Mouse (Mus musculus): Measurements from ENCODE around the gene Fubp3. TPM values are rescaled to one million over a fixed set of nuclear protein-coding genes. Genes with fewer than 3 reads are reported as not detected.

The Fubp3 gene
- polyA plus RNA-seq (2014; fragmentation: Nextera tagmentation; extraction: Ambion mirVana), result 87.2 and 89.7 TPM in 2 replicates

DNA sequence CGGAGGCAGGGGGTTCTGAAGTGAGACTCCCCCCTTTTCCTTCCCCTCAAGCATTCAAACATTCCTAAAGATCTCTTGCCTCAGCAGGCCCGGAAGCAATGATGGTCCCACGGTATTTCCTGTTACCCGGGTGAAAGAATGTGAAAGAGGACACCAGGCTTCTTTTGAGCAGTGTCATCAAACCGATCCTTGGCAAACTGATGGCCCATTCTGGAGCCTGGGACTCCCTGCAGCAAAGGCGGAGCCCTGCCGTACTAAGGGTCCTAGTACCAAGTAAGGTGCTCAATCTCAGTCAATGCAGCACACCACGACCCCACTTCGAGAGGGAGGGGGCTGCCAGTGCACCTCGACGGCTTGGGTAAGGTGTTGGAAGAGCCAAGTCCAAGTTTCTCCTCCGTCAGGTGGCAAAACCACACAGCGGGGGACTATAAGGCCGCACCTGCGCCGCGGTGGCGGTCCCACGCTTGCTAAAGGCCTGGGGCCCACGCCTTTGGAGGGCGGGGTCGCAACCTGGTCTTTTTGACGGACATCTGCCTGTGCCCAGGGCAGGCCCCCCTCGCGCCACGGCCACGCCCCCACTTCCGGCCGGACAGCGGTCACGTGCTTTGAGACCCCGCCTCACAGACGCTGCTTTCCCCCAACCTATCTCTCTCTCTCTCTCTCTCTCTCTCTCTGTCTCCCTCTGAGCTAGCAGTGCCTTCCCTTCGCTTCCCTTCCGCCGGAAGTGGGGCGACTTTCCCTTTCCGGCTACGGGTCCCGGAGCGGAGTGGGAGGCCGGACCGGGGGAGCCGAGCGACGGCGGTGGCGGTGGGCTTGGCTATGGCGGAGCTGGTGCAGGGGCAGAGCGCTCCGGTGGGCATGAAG lies at the start of gene Fubp3:
Fubp3 (plus strand) TSS at position 601 of the 864 bp plus-strand sequence.
- Histone ChIP-seq H3K4me1 (ENCODE audit: control insufficient read depth, insufficient read depth, low read length) (peaks cover 12% of the 10 kb centered on the region), H3K27me3 (ENCODE audit: control insufficient read depth, insufficient read depth, low read length) (no peaks in the 10 kb centered on the region), H3K4me2 (replicated peaks; ENCODE audit: low read depth, low read length) (peak within 1 kb of the TSS; percentile 92), H3K27ac (ENCODE audit: low read length) (peak within 1 kb of the TSS; percentile 88), H3K4me3 (ENCODE audit: low read depth, low read length) (peak within 1 kb of the TSS; percentile 98), H3K9ac (replicated peaks; ENCODE audit: low read depth, low read length) (peak within 1 kb of the TSS; percentile 97), H3K36me3 (ENCODE audit: control insufficient read depth, insufficient read depth, low read length) (no peaks in the 10 kb centered on the region; the same call in 1 of the 2 replicates), H3K9me3 (ENCODE audit: control insufficient read depth, low read depth, low read length) (no peaks in the 10 kb centered on the region)
- peak; percentile 95 for ATAC-seq (ENCODE audit: insufficient number of reproducible peaks, insufficient read depth, low FRiP score, low read depth)
- WGBS, result 1% methylated on average over 51 of the region's 51 CpGs

DNA sequence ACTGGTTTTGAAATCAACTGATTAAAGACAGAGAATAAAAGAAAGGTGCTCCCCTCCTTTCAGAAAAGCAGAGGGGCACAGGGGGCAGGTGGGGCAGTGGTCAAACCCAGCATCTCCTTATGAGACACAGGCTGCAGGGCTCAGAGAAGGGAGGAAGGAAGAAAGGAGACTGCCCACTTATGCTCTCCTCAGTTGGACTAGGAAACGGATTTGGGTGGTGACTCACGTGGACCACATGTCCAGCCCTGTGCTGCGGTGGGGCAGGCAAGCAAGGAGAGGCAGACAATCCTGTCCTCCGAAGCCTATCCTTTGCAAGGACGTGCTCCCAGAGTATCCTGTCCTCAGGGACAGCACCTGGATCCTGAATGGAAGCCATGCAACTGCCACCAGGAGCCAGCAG lies 47.8 kb upstream of the Fubp3 start:
- no peak for ATAC-seq (ENCODE audit: insufficient number of reproducible peaks, insufficient read depth, low FRiP score, low read depth)
- no peak overlapping the region for H3K27ac ChIP-seq (ENCODE audit: low read length)
- no peak overlapping the region for H3K4me2 ChIP-seq (replicated peaks; ENCODE audit: low read depth, low read length)
- no peak overlapping the region for H3K9ac ChIP-seq (replicated peaks; ENCODE audit: low read depth, low read length)
- no peak overlapping the region for H3K4me3 ChIP-seq (ENCODE audit: low read depth, low read length)
- H3K4me1 ChIP-seq (ENCODE audit: control insufficient read depth, insufficient read depth, low read length), result no peaks in the 10 kb centered on the region
- WGBS, result 74% methylated on average over 5 of the region's 5 CpGs
- H3K9me3 ChIP-seq (ENCODE audit: control insufficient read depth, low read depth, low read length), result no peaks in the 10 kb centered on the region
- H3K36me3 ChIP-seq (ENCODE audit: control insufficient read depth, insufficient read depth, low read length), result no peaks in the 10 kb centered on the region
- no peaks in the 10 kb centered on the region for H3K27me3 ChIP-seq (ENCODE audit: control insufficient read depth, insufficient read depth, low read length)

DNA sequence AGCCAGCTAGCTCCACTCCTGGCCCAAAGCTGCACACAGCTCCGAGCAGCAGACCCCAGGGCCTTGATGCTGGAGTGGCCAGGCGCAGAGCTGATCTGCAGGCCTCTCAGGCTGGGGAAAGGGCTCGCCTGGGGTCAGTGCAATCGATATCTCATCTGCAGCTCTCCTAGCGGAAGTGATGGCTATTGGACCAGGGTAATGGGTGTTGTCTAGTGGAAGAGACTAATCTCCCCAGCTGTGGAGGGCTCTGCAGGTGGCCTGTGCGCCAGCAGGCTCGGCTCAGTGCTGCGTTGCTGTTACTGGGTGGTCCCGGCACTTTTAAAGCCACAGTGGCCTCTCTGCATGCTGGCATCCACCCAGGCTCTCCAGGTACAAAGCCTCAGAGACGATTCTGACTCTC lies 46.7 kb upstream of the Fubp3 start:
- H3K4me1 ChIP-seq (ENCODE audit: control insufficient read depth, insufficient read depth, low read length), result no peaks in the 10 kb centered on the region
- H3K36me3 ChIP-seq (ENCODE audit: control insufficient read depth, insufficient read depth, low read length), result no peaks in the 10 kb centered on the region
- H3K4me3 ChIP-seq (ENCODE audit: low read depth, low read length), result no peak overlapping the region
- no peaks in the 10 kb centered on the region for H3K27me3 ChIP-seq (ENCODE audit: control insufficient read depth, insufficient read depth, low read length)
- WGBS, result 28% methylated on average over 10 of the region's 10 CpGs
- no peak overlapping the region; the same call in 1 of the 2 replicates for H3K9ac ChIP-seq (replicated peaks; ENCODE audit: low read depth, low read length)
- no peak; the same call in 1 of the 2 replicates for ATAC-seq (ENCODE audit: insufficient number of reproducible peaks, insufficient read depth, low FRiP score, low read depth)
- H3K27ac ChIP-seq (ENCODE audit: low read length), result no peak overlapping the region
- no peaks in the 10 kb centered on the region for H3K9me3 ChIP-seq (ENCODE audit: control insufficient read depth, low read depth, low read length)
- no peak overlapping the region for H3K4me2 ChIP-seq (replicated peaks; ENCODE audit: low read depth, low read length)

GRCm38 (mm10) chr2:31530201-31530600 lies 42.2 kb upstream of the Fubp3 start:
- H3K9me3 ChIP-seq (ENCODE audit: control insufficient read depth, low read depth, low read length), result no peaks in the 10 kb centered on the region
- H3K36me3 ChIP-seq (ENCODE audit: control insufficient read depth, insufficient read depth, low read length), result no peaks in the 10 kb centered on the region
- H3K9ac ChIP-seq (replicated peaks; ENCODE audit: low read depth, low read length), result no peak overlapping the region
- no peak overlapping the region for H3K4me2 ChIP-seq (replicated peaks; ENCODE audit: low read depth, low read length)
- H3K27me3 ChIP-seq (ENCODE audit: control insufficient read depth, insufficient read depth, low read length), result no peaks in the 10 kb centered on the region
- H3K4me1 ChIP-seq (ENCODE audit: control insufficient read depth, insufficient read depth, low read length), result no peaks in the 10 kb centered on the region
- 49% methylated on average over 5 of the region's 5 CpGs for WGBS
- no peak for ATAC-seq (ENCODE audit: insufficient number of reproducible peaks, insufficient read depth, low FRiP score, low read depth)
- H3K4me3 ChIP-seq (ENCODE audit: low read depth, low read length), result no peak overlapping the region
- no peak overlapping the region for H3K27ac ChIP-seq (ENCODE audit: low read length)

- H3K9ac ChIP-seq (replicated peaks; ENCODE audit: low read depth, low read length), result no peak overlapping the region
- H3K4me2 ChIP-seq (replicated peaks; ENCODE audit: low read depth, low read length), result no peak overlapping the region
- H3K4me1 ChIP-seq (ENCODE audit: control insufficient read depth, insufficient read depth, low read length), result no peaks in the 10 kb centered on the region
- ATAC-seq (ENCODE audit: insufficient number of reproducible peaks, insufficient read depth, low FRiP score, low read depth), result 0 out of 2 replicates have a peak, but pooled peaks have one; percentile 61
- WGBS, result 46% methylated on average over 5 of the region's 5 CpGs
- H3K27me3 ChIP-seq (ENCODE audit: control insufficient read depth, insufficient read depth, low read length), result no peaks in the 10 kb centered on the region
- no peaks in the 10 kb centered on the region for H3K9me3 ChIP-seq (ENCODE audit: control insufficient read depth, low read depth, low read length)
- H3K36me3 ChIP-seq (ENCODE audit: control insufficient read depth, insufficient read depth, low read length), result no peaks in the 10 kb centered on the region
- no peak overlapping the region for H3K4me3 ChIP-seq (ENCODE audit: low read depth, low read length)
- no peak overlapping the region for H3K27ac ChIP-seq (ENCODE audit: low read length)
Measured at GRCm38 (mm10) chr2:31537054-31537453, 35.4 kb upstream of the Fubp3 start.

GRCm38 (mm10) chr2:31538745-31539144 lies 33.7 kb upstream of the Fubp3 start:
- H3K9me3 ChIP-seq (ENCODE audit: control insufficient read depth, low read depth, low read length), result no peaks in the 10 kb centered on the region
- no peaks in the 10 kb centered on the region for H3K27me3 ChIP-seq (ENCODE audit: control insufficient read depth, insufficient read depth, low read length)
- WGBS, result 55% methylated on average over 5 of the region's 5 CpGs
- H3K36me3 ChIP-seq (ENCODE audit: control insufficient read depth, insufficient read depth, low read length), result no peaks in the 10 kb centered on the region
- no peak overlapping the region for H3K4me2 ChIP-seq (replicated peaks; ENCODE audit: low read depth, low read length)
- H3K9ac ChIP-seq (replicated peaks; ENCODE audit: low read depth, low read length), result no peak overlapping the region
- no peak overlapping the region for H3K4me3 ChIP-seq (ENCODE audit: low read depth, low read length)
- H3K4me1 ChIP-seq (ENCODE audit: control insufficient read depth, insufficient read depth, low read length), result no peaks in the 10 kb centered on the region
- H3K27ac ChIP-seq (ENCODE audit: low read length), result no peak overlapping the region
- no peak for ATAC-seq (ENCODE audit: insufficient number of reproducible peaks, insufficient read depth, low FRiP score, low read depth)

DNA sequence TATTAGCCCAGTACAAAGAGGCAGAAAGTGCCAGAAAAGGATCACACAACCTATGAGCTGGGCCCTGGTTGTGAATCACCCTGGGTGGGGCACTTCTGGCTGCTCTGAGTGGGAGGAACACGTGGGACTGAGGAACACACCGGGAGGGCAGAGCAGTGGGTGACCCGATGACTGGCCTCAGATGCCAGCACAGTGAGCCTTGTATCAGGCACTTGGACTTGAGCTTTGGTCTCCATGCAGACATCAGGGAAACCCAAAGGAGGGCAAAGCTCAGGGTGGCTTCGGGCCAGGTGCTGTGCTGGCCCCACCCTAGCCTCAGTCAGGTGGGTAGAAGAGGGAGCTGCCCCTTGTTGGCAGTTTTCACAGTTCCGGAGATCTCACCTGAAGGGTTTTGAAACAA lies 30.9 kb upstream of the Fubp3 start:
- no peaks in the 10 kb centered on the region for H3K27me3 ChIP-seq (ENCODE audit: control insufficient read depth, insufficient read depth, low read length)
- no peak overlapping the region for H3K4me2 ChIP-seq (replicated peaks; ENCODE audit: low read depth, low read length)
- no peaks in the 10 kb centered on the region for H3K4me1 ChIP-seq (ENCODE audit: control insufficient read depth, insufficient read depth, low read length)
- H3K36me3 ChIP-seq (ENCODE audit: control insufficient read depth, insufficient read depth, low read length), result no peaks in the 10 kb centered on the region
- H3K27ac ChIP-seq (ENCODE audit: low read length), result no peak overlapping the region
- H3K9me3 ChIP-seq (ENCODE audit: control insufficient read depth, low read depth, low read length), result no peaks in the 10 kb centered on the region
- 83% methylated on average over 5 of the region's 5 CpGs for WGBS
- no peak overlapping the region for H3K4me3 ChIP-seq (ENCODE audit: low read depth, low read length)
- no peak overlapping the region for H3K9ac ChIP-seq (replicated peaks; ENCODE audit: low read depth, low read length)
- no peak for ATAC-seq (ENCODE audit: insufficient number of reproducible peaks, insufficient read depth, low FRiP score, low read depth)

GRCm38 (mm10) chr2:31547726-31548125 lies 24.7 kb upstream of the Fubp3 start:
- no peak for ATAC-seq (ENCODE audit: insufficient number of reproducible peaks, insufficient read depth, low FRiP score, low read depth)
- no peak overlapping the region for H3K4me2 ChIP-seq (replicated peaks; ENCODE audit: low read depth, low read length)
- 40% methylated on average over 11 of the region's 11 CpGs for WGBS

More at GRCm38 (mm10) chr2:31547726-31548125, 24.7 kb upstream of the Fubp3 start:
- no peak overlapping the region for H3K4me3 ChIP-seq (ENCODE audit: low read depth, low read length)
- H3K4me1 ChIP-seq (ENCODE audit: control insufficient read depth, insufficient read depth, low read length), result no peaks in the 10 kb centered on the region
- H3K27me3 ChIP-seq (ENCODE audit: control insufficient read depth, insufficient read depth, low read length), result no peaks in the 10 kb centered on the region
- H3K36me3 ChIP-seq (ENCODE audit: control insufficient read depth, insufficient read depth, low read length), result no peaks in the 10 kb centered on the region
- no peak overlapping the region for H3K9ac ChIP-seq (replicated peaks; ENCODE audit: low read depth, low read length)
- no peaks in the 10 kb centered on the region for H3K9me3 ChIP-seq (ENCODE audit: control insufficient read depth, low read depth, low read length)
- no peak overlapping the region for H3K27ac ChIP-seq (ENCODE audit: low read length)
